Mouse (Mus musculus) fibroblast of lung, adult 2 months (primary cell): Measurements from ENCODE around the gene Nell1.
A peak's percentile ranks its signal among the peaks of the same experiment; 100 is the strongest.
"Not testable (repeated sequence)": the region's sequence is repeated elsewhere in the genome, so short reads cannot be mapped to it uniquely, and the experiment has no call there.

Source experiments
- DNase-seq: peaks from one replicate; pipeline ENCODE4 v3.0.0-alpha.2; 2011; ENCODE audit warnings: low read depth

Gene Nell1

DNA sequence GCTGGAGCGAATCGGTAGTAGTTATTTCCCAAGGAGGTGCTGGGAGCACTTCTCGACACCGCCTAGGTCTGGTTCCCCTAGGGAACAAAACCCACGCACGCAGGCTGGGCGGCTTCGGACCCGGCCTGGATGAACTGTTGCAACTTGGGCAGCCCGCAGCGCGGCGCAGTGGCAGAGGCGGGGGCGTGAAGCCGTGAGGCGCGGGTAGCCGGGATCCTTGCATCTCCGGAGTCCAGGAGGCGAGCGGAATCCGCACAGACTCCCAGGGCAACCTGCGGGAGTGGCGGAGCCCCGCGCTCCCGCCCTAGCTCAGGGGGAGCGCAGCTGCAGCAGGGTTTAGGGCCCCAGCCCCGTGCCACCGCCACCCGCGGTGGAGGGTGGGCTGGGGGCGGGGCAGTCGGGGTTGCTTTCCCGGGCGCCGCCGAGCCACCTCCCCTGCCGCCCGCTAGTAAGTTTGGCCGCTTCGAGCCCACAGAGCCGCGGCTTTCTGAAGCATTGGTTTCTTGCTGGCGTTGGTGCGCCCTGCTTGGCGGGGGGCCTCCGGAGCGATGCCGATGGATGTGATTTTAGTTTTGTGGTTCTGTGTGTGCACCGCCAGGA lies at the start of gene Nell1:
Gene Nell1 (plus strand): TSS at position 24 of the 600 bp plus-strand sequence.
- DNase-seq, result no peak

DNA sequence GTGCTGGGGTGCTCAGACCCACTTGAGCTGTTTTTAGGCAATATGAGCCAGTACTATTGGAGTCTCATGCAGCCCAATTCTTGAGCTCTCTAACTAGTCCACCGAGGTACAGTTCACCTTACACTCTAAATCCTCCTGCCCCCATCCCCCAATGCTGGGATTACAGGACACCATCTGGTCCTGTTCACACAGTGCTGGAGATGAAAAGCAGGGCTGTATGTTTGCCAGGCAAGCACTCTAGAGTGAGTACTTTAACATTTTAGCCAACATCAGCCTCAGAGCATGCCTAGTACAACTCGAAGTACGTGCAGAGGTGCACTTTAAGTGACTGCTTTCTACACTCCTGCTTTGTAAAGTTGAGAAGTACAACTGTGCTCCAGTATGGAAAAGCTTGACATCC lies 46.1 kb upstream of the Nell1 start:
- no peak for DNase-seq

DNA sequence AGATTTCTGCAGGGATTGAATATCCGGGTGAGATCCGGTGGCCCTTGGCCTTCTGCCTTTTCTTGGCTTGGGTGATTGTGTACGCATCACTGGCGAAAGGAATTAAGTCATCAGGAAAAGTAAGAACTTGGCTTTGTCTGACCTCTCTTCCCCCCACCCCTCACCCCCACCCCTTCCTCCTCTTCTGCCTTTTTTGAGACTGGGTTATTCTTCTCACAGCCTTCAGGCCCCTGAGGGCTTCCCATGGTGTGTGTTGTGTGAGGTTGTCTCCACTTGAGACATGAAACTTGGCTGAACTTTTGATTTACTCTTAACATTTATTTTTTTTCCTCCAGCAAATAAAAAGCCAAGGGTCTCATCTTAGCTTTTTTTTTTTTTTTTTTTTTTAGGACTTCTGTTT lies 44.7 kb upstream of the Nell1 start:
- no peak for DNase-seq

DNA sequence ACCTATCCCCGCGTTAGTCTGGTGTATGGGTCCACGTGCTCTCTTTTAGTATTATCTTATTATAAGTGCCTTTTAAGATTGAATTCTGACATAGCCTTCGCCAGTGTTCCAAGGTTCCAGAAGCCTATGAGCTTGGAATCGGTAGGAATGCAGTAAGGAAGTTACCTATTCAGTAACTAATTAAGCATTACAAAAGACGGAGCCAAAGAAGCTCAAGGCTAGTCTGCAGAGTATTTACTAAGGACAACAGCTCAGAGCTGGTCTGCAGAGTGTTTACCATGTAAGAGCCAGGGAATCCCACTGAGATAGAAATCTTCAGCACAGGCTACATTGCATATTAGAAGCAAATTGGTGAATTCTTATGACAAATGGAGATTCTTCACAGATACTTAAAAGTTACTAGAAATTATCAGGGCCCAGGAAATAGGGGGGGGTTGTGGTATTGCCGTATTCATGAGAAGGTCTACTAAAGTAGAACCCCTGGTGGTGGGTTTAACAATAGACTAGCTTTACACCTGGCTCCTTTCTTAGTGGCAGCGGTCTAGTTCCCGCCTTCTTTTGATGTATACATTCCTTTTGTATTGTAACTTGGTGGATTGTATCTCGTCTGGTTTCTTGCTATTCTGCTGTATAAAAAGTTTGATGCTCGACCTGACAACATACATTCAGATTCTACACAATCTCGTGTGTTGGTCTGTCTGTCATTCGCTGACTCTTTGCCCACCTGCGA lies 41.1 kb upstream of the Nell1 start:
- DNase-seq, result not testable (repeated sequence)

DNA sequence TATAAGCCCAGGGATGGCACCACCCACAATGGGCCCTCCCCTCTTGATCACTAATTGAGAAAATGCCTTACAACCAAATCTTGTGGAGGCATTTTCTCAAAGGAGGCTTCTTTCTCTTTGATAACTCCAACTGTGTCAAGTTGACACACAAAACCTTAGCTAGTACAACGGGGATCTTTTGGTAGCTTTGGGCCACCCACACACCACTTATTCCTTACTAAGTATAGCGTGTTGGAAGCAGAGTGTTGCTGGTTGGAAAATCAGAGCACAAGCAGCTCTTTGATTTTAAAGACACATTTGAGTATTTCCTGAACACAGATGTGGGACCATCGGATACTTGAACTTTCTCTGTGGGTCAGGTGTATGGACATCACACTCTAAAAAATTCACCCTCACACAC lies 37.8 kb upstream of the Nell1 start:
- no peak for DNase-seq

DNA sequence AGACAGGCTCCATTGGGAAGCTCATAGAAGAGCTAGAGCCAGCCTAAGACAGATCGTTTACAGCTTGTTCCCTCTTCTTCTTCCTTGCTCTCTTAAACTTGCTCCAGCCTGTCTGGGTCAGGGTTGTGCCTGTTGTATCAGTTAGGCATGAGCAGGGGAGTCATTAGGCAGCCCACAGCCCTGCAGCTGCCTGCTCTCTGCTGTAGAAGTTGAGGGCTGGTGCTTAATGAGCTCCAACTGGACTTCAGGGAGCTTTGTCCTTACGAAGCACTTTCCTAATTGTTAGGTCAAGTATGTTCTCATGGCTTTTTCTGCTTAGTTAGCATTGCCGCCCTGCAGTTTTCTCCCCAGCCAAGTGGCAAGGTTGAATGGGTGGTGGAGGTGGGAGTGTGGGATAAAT lies 32.6 kb upstream of the Nell1 start:
- DNase-seq, result no peak

DNA sequence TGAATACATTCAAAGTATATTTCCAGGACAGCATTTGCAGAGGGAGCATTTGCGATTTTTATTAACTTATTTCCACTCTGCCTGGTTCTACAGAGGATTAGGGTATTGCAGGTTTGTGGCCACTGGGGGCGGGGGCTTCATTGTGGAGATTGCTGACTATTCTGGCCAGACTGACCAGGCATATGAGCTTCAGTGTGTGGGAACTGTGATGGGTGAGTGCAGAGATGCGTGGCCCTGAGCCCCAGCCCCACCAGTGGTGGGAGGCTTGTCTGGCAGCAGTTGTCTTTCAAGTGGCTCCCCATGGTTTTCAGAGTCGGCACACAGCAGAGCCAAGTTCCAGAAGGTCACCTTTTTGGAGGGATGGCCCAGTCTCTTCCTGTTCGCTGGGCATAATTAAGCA lies 32.2 kb upstream of the Nell1 start:
- no peak for DNase-seq

DNA sequence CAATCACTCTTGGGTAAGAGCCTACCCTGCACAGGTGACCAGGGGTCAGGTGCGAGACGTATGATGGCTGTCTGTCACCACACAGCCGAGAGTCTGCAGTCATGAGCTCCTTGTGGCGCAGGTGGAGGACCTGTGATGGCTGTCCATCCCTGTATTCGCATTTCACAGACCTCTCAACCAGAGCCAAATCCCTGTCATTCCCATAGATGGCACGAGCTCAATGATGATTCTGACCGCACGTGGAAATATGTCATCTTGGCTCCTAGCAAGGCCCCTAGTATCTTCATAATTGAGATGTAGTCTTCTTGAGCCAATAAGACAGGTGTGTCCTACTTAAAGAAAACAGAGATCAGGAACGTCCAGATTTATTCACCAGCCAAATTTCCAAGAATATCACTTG lies 28.0 kb upstream of the Nell1 start:
- no peak for DNase-seq

DNA sequence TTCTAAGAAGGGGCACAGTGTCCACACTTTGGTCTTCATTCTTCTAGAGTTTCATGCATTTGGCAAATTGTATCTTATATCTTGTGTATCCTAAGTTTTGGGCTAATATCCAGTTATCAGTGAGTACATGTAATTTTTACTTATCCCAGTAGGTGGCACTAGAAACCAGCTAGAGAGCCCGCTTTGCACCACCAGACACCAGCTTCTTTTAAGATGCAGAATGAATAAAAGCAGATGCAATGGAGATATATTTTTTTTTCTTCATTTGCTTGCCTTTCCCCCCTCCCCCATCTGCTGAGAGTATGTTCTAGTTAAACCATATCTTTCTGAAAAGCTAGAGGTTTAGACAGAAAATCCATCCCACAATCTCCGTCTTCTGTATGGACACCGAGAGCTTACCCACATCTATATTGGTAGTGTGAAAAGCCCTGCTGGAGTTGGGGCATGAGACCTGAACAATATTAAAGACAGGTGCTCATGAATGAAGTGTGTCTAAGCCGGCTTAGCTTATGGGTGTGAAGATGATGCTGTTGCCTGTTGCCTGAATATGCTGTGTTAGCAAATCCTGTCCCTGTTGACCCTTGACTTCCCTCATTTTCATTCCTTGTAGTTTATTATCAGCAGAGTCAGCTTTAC lies 21.0 kb upstream of the Nell1 start:
- DNase-seq, result peak; percentile 7

DNA sequence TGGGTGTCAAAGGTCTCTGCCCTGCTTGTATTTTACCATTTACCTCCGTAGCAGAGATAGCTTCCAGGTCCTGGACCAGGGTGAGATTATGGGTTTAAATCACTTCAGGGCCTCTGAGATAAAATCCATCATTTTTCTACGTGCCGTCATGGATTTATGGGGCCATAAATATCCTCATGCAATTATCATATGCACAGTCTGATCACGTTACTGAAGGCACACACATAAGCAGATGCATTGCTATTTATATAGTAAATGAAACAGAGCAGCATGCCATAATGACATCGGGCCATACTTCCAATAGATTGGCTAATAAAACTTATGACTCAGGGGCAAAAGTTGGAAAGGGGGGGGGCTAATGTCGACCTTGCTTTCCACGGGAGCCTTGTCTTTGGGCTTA lies 19.8 kb upstream of the Nell1 start:
- no peak for DNase-seq

DNA sequence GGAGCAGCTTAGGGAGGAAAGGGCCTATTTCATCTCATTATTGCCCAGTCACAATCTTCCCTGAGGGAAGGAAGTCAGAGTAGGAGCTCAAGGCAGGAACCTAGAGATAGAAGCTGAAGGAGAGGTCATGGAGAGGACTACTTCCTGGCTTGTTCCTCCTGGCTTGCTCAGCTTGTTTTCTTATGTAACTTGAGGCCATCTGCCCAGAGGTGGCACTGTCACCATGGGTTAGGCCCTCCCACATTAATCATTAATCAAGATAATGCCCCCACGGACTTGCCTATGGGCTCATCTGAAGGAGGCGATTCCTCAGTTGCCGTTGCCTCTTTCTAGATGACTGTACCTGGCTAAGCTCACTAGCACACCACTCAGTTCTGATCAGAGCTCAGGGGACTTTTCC lies 17.5 kb upstream of the Nell1 start:
- no peak for DNase-seq

DNA sequence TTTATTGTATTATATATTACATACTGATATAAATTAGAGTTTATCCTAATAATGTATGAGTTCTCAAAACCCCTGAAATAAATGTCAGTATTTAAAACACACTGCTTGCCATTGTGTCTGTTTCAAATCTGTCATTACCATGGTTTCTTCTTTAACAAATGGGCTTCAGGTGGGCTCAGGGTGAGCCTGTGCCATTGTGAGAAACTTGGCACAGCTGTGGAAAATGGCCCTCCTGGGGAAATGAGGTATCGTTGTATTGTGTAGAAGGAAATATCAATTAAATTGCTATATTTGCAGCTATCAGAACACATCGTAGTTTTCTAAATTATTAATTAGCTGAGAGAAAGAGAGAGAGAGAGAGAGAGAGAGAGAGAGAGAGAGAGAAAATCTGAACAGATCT lies 10.9 kb upstream of the Nell1 start:
- DNase-seq, result no peak

DNA sequence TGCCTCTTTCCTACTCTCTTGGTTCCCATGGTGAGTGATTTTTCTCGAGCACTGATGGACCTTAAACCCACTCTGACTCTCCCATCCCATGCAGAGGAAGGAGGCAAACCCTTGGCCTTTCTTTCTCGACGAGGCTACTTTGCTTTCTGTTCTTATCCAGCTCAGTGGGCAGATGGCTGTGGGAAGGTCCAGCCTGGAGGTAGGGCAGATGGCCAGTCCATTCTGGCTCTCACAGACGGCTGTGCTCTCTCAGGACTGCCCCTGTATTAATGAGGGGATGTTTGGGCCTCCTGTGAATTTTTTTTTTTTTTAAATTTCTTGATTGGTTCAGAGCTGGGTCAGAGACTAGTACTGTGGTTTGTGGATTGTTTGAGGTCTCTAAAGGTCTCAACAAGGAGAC lies 5.1 kb upstream of the Nell1 start:
- DNase-seq, result no peak

DNA sequence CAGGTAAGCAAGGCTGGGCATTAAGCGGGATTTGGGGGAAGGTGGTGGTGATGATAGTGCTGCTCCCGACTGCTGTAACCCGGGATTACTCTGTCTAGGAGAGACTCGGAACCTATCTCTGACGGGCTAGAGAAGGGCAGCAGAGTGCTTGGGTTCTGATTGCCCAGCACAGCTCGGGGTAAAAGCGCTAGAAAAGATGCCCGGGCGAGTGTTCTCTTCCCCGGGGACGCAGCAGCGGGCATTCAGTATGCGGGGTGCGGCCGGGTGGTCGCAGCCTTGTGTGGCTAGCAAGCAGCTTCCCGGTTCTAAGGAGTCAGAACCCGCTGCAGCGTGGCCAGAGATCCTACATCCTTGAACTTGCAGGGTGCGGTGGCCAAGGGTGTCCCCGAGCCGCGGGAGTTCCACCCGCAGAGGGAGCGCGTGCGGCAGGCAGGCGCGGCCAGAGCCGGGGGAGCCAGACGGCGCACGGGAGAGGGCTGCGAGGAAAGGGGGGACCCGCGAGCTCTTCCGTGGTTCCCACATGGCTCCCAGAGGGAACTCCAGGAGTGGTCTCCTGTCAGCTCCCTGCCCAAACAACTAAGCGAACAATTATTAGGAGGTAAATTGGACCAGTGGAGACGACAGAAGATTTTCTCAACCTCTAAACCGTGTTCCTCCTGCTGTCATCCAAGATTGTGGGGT lies 917 bp downstream of the Nell1 start:
- DNase-seq, result no peak

DNA sequence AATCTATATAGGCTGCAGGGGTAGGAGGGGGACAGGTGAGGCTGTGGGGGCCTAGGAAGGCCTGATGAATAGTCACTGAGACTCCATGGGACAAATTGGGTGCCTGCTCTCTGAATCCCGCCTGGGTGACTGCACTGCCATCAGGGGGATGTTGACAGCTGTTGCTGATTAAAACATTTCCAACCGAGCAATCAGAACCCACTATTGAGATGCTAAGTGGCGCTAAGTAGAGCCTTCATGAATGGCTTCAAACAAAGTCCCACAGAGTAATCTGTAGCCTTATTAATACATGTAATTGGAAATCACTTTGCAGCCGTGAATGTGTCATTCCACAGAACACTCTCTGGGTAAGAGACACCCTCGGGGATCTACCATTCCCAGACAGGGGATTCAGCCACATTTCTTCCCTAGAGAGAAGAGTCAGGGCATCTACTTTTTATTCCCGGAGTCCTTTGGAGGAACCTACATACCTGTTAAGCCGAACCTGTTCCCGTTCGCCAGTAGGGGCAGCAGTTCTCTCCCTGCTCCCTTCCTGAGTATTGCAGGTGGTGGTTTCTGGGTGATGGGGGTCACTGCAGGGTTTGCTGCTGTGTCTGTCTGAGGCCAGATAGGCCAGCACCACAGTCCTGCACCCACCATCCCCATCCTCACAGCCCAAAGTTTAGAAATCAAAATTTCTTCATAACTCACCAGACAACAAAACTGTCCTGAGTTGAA lies 7.0 kb downstream of the Nell1 start:
- DNase-seq, result no peak

DNA sequence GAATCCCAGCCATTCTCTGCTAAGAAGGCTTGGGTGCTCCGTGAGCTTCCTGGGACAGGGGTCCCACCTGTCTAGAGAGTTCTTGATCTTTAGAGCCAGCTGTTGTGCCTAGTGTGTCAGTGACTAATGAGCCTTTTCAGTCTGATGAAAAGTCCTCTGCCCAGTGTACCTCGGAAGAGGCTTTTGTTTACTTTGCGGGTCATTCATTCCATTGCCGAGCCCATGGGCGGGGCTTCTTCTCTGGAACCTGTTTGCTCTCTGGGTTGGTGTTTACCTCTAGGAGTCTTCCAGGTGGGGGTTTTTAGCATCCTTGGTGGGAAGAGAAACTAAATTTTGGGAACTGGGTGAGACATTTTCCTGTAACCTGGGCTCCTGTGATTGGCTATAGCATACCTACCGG lies 10.0 kb downstream of the Nell1 start:
- DNase-seq, result no peak

DNA sequence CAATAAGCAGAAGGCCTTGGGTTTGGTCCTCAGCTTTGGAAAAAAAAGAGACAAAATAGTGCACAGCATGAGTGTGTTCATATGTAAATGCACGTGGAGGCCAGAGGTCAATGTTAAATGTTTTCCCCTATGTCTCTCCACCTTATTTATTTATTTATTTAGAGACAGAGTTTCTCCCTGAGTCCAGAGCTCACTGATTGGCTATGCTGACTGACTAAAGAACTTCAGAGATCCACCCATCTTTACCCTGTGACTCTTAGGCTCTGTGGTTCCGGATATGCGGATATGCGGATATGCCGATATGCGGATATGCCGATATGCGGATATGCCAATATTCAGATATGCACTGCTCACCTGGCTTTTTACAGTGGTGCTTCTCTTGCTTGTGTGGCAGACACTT lies 11.3 kb downstream of the Nell1 start:
- no peak for DNase-seq

DNA sequence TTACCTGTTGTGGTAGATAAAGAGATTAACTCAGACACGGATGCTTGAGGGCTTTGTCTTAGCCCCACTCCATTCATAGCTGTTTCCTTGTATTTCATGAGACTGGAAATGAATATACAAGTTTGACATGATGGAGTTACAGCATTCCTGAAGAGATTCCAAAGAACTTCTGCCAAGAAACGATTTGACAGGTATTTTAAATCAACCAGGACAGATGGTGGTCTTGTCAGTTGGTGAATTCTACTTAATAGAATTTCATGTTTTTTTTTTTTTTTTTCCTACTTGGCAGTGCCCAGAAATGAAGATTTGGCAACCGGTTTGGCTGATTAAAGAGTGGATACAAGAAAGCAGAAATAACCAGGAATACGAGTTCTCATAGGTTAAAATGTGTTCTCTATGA lies 24.7 kb downstream of the Nell1 start:
- no peak for DNase-seq

DNA sequence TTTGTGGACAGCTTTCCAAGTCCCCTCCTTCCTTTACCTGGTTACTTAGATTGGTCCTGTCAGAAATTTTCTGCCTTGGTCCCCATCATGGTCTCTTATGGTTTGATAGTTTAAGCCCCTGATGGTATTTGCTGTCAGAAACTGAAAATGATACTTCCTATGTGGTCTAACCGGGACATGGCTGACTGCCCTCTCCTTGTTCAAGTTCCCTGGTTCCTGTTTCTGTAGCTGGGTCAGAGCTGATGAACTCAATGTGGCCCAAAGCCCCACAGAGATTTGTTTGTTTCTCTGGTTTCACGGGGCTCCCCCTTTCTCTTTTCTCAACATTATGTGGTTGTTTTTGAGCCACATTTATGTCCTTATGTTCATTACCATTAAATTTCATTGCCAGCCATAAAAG lies 30.6 kb downstream of the Nell1 start:
- no peak for DNase-seq

DNA sequence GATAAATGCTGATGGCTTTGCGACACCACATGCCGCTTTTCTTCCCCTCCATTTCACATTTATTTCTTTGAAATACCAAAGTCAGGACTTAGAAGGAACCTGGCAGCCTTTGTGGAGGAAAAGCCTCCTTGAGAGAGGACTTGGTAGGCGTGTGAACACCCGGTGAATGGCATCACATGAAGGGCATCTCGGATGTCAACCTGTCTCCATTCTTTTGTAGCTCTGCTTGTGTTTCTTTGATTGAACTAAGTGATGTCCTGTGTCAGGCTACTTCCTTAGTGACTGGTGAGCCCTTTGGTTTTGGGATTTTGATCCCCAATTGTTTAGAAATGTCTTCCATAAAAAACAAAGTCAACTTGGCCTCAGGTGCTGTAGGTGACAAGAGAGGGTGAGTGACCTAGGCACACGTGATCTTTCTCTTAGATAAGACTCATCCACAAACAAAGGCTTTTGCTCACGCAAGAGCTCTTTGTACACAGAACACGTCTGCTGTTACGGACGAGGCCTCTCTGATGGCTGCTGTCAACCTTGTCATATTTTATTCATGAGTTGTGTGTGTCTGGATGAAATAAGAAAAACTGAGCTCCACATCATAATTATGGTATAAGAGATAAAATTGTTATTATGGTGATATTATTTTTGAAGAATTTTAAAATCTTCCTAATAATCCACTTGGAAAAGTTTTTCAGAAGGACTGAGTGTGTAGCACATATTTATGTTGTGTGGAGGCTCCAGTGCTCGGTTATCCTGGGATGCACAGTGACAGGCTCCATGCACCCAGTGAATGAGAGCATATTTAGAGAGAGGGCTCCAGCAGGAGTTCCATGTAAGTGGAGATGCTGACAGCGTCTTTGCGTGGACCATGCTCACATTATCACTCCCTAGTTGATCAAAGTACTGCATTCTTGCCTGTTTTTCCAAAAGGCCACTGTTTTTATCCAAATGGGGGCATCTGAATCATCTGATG lies 60.8 kb downstream of the Nell1 start:
- no peak for DNase-seq

DNA sequence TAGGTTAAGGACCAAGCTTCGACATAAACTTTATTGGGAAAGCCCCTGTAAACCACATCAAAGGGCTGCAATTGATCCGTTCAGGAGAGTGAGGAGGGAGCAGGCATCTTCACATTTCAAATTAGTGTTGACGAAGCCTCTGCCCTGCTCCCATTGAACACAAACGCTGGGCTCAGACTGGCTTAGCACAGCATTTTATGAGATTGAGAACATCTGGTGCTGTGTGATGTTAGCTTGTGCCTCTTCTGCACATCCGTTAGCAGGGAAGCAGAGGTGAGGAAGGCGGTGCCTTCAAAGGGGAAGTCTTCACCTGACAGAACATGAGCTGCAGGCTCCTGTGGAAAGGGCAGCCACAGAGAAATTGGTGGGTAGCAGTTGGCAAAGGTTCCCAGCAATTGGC lies 66.4 kb downstream of the Nell1 start:
- no peak for DNase-seq
